Mouse (Mus musculus): ENCODE measurements around the gene Acsl3.
A peak's percentile ranks its signal among the peaks of the same experiment; 100 is the strongest.

The Acsl3 gene

DNA sequence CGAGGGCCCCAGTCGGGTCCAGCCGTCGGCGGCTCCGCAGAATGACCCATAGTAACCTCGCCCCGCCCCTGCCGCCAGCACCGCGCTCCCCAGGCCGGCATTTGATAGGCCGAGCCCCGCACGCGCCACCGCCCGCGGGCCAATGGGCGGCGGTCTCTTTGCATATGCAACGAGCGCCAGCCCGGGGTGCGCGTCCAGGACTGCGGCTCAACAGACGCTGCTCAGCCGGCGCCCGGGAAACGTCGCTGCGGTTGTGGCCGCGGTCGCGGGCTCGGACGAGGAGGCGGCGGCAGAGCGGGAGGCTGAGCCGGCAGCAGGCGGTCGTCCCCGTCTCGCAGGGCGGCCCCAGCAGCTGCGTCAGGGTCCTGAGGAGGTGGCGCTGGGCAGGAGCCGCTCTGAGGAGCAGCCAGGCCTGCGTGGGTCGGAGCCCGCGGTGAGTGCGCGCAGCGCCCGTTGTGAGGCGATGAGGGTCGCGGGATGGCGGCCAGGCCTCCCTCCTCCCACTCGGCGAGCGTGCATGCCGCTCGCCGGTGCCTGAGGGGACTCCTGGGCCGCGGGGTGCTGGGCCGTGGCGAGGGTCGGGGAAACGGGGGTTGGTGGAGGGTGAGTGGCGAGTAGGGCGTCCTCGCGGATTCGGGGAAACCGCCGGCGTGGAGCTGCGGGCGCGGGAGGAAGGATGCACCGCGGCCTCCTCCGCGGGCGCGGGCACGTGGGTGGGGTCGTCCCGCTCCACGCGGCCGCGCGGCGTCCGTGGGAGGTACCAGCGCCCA lies at the start of gene Acsl3, which contains the start of gene Utp14b:
Gene Acsl3 (plus strand): TSS at position 155 of the 770 bp plus-strand sequence.
Gene Utp14b (plus strand): TSS at position 368 of the 770 bp plus-strand sequence.
- DNase-seq (ENCODE audit: low spot score), result peak; percentile 88

DNA sequence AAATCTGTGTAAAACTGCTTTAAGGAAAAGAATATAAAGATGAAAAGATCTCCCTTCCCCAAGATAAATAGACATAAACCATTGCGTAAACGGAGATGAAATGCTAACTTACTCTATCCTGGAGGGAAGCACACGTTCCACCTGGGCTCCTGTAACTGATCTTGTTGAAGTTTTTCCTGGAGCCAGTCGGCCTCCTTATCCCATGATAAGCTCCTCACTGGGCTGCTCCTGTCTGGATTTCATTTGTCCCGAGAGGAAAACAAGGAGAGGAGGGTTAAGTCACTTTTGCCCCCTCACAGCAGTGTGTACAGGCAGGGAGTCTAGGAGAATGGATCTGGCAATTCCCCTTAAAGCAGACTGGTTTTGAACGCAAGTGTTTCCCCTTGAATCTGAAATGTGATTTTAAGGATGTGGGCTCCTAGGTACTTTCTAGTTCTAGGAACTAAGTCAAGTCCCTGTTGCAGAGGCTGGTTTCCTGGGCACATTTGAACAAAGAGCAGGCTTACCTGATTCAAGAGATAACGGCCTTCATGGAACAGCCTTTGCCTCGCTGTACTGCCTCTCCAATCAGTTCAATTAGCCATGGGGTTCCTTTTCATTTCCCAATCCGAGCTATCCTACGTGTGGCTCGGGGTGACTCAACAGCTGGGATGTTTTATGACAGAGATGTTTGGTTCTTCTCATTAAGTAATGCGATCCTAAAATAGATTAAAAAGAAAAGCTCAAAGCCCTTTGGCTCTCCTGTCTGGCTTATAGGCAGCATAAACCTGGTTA lies 48.3 kb upstream of the Acsl3 start:
- no peak for DNase-seq (ENCODE audit: low spot score)

DNA sequence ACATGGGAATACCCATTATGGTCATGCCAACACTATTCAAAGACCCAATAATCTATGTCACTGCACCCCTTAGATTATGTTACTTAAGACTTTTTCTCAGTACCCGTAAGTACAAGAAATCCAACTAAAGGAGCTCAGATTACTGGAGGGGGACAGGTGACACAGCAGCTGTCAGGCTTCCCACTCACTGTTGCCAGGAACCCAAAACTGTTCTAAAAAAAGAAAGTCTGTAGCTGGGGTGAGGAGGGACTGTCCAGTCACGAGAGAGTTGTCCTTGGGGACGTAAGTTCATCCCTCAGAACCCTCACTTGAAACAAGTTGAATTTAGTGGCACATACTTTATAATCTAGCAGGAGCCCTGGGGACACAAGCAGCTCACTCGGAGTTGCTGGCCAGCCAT lies 46.6 kb upstream of the Acsl3 start:
- no peak for DNase-seq (ENCODE audit: low spot score)

DNA sequence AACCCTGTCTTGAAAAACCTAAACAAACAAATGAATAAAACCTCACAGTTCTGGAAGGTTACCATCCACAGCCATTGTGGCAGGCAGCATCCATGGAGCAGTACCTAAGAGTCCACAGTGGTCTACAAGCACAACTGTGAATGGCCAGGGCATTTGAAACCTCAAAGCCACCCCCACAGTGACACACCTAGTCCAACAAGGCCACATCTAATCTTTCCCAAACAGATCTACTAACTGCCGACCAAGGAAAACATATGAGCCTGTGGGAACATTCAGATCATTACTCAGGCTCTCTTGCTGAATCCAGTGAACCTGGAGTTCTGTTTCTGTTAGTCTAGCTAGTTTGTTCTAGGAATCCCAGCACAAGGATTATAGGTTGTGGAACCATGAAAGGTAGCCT lies 44.7 kb upstream of the Acsl3 start:
- DNase-seq (ENCODE audit: low spot score), result no peak

DNA sequence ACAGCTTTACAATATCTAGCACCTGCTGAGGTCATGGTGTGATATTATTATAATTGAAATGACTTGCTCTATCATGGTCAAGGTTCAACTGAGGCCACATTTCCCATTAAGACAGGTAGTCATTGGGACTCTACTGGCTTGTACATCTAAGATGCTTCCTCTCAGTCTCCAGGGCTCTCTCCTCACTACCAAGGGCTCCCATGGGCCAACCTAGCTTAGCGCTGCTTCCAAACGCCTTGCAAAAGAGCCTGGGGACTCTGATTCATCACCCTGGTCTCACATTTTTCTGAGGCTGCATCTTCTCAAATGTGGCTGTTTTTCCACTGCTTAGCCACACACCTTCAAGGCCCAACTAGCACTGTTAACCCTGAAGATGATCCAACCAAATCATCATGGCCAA lies 33.3 kb upstream of the Acsl3 start:
- DNase-seq (ENCODE audit: low spot score), result no peak

DNA sequence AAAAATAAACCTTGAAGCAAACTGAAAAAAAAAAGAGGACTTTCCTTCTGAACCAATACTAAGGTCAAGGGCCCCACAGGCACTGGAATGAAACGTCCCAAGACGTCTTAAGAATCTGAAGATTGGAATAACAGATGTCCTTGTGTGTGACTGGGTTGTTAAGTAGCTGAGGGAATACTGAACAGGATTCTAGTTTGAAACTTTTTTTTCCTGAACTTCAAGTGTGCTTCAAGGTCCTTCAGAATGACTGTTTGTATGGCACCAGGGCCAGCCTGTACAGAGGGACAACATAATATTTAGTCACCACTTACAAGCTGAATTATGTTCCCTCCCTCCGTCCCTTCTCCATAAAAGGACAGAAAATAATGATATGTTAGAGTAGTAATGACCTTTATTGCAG lies 23.1 kb upstream of the Acsl3 start:
- no peak for DNase-seq (ENCODE audit: low spot score)

DNA sequence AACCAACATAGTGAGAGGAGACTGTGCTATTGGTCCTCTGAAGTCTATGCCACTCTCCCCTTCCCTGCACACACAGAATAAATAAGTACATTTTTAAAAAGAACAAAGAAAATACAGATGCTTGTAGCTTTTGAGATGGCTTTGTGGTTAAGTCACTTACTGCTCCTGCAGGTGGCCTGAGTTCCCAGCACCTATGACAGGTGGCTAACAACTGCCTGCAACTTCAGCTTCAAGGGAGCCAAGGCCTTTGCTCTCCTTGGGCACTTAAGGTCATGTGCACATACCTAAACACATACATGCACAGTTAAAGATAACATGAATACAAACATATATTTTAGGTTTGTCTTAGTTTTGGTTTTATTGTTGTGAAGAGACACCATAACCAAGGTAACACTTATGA lies 16.8 kb upstream of the Acsl3 start:
- DNase-seq (ENCODE audit: low spot score), result no peak

DNA sequence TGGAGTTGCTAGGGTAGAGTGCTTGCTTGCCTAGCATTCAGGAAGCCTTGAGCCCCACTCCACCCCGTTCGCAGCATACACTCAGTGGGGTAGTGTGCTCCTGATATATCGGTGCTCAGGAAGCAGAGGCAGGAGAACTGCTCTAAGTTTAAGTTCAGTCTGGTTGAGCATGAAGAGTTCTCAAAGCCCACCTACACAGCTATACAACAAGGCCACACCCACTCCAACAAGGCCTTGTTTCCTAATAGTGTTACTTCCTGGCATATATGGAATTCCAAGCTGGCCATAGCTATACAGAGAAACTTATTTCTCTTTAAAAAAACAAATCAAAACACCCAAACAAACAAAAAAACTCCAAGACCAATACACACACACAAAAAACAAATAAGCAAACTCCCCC lies 15.8 kb upstream of the Acsl3 start:
- DNase-seq (ENCODE audit: low spot score), result no peak

DNA sequence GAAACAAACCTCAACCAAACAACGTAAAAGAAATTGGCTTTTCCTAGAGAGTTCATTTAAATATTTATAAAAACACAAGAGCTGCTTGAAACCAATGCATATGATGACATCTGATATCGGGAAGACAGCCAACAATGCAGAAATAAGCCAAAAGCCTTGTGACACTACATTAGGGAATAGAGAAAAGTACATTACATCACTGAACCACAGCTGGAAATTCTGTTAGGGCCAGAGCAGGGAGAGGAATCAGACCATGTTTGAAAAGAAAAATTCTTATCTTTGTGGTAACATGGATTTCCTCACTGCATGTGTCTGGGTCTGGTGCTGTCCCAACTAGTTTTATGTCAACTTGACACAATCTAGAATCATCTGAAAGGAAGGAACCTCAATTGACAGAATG lies 15.4 kb upstream of the Acsl3 start:
- DNase-seq (ENCODE audit: low spot score), result no peak

DNA sequence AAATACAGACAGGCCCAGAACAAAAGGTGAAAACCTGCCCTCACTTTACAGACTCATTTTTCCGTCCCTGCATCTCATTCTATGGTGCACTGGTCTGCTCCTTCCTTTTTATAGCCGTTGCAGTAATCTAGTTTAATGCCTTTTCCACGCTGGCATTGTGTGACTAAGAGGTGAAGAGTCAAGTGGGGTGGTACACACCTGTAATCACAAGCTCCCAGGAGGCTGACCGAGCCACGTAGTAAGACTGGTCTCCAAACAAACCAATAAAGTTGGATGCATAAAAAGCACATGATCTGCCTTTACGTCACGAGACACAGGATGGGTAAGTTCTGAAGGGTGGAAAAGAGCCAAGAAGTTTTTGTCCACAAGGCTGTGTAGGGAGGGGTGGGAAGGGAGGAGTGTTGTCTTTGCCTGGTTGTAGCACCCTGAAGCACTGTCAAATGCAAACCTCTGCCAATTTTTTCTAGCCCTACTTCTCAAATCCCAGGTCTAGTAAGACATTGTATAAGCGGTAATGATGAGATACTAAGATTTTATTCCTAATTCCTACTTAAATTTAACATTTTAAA lies 10.2 kb upstream of the Acsl3 start:
- no peak for DNase-seq (ENCODE audit: low spot score)

DNA sequence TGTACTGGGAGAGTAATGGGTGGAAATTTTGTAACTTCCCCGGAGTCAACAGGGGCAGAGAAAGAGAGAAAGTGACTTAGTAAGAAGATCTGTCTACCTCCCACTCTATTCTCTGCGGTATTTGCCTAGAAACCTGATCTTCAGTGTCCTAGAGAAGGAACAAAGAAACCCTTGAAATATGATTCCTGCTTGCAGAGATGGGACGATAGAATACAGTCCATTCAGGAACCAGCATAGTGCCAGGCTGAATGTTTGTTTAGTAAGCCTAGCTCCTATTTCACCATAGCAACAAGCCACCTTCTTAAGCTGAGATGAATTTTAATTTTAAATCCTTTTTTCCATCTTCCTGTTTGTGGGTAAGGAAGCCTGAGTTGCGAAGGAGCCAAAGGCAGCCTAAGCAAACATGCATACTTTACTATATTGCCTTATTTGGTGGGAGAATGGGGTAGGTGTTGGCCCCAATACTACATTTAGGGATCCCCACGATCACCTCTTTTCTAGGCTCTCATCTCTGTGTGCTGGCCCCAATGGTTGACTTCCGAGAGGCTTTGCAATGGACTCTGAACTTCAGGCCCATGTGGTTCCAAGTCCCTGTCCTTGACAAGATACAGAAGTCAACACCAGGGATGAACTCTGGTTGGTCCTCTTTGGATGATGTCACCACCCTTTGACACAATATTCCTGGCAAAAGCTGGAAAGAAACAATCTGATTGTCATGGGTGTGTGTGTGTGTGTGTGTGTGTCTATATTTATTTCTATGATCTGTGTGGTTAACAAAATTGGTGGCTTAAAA lies 8.2 kb upstream of the Acsl3 start:
- no peak for DNase-seq (ENCODE audit: low spot score)

DNA sequence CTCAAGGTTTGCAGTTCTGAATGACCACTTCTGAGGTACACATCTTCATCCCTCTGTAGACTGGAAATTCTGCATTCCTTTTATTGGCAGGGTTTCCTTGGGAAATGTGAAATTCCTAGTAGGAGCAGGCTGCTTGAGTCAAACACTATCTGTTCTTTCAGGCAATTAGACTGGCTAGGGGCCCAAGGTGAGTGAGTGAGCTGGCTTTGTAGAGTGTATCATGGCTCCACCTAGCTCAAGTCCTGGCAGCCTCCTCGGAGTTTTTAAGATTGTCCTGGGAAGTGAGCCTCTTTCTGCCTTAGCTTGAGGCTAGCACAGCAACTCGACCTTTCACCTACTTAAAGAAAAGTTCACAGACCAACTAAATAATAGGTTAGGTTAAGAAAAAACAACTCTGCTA lies 1.2 kb upstream of the Acsl3 start:
- DNase-seq (ENCODE audit: low spot score), result no peak

DNA sequence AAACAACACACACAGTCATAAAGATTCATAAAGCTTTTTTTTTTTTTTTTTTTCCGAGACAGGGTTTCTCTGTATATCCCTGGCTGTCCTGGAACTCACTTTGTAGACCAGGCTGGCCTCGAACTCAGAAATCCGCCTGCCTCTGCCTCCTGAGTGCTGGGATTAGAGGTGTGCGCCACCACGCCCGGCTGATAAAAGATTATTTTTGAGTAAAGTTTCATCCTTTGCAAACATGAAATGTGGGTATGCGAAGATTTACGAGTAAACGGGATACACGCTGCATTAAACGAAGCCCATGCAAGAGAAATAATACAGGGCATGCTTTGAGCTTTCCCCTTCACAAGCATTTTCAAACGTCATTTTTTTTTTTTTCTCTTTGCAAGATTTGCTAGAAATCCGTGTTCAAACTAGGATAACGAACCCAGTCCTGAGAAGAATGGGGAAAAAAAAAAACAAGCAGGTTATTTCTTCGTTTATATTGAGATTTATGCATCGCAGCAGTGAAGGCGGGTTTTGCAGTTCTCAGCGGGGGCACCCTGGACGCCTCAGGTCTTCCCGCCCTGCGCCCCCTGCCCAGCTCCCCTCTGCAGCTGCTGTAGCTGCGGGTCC lies 500 bp upstream of the Acsl3 start:
- DNase-seq (ENCODE audit: low spot score), result no peak

DNA sequence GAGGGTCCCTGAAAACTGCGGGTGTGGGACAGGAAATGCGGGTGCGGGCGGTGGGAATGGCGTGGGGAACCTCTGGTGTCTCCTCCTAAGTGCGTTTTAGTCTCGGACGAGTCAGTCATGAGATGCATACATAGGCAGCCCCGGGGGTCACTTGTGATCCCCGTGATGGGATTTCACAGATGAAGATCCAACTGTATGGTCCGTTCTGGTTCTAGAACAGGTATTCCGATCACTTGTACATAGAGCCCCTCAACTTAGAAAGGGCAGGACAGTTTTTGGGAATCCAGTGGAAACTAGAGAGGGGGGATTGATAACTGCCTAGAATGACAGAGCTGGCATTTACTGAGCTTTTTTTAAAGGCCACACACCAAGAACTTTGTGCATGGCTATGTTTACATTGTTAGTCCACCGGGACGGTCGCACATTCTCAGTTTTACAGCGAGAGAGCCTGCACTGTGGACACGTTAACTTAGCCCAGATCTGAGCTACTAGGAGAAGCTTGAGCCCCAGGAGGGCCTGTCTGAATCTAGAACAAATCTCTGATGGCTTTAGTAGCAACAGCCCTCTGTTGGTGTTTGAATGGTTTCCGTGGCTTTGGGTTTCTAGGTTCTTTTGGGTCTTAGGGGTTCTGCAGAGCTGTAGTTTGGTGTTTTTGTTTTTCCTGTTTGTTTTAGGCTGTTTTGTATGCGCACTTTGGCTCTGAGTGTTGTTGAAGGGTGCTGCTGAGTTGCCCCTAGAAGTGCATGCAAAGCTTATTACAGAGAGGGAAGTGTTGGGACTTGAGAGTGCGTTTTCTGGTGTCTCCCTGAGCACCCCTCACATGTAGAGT lies 1.0 kb downstream of the Acsl3 start:
- DNase-seq (ENCODE audit: low spot score), result no peak

DNA sequence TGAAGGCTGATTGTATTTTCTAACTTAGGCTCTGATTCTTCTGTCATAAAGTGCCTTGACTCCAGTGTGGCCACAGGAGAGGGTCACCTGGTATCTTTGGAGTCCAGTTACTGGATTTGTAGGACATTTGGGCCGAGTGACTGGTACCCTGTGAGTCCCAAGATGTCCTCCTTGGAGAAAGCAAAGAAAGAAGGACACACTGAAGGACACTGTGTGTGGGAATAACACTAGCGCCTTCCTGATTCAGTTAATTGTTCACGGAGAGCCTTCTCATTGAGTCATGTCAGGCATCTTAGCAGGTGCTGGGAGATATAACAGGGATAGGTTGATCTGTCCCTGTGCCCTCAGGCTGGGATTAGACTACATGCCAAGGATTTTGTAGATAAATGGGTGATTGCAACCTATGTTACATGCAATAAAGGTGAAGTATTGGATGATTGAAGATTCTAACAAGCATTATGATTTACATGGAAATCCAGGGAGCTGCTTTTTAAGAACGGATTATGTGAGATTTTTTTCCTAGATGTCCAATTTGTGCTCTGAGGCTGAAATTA lies 1.7 kb downstream of the Acsl3 start:
- no peak for DNase-seq (ENCODE audit: low spot score)

DNA sequence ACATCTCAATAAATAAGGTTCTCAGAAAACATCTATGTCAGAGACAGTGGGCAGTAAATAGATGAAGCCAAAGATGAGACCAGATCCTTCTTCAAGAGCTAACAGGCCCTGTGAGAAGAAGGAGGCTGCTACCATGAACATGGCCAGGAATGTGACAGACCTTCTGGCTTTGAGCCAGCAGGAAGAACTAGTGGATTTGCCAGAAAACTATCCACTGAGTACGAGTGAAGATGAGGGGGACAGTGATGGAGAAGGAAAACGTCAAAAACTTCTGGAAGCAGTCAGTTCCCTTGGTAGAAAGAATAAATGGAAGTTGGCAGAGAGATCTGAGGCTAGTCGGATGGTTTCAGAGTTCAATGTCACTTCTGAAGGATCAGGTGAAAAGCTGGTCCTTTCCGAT lies 6.7 kb downstream of the Acsl3 start:
- DNase-seq (ENCODE audit: low spot score), result no peak

DNA sequence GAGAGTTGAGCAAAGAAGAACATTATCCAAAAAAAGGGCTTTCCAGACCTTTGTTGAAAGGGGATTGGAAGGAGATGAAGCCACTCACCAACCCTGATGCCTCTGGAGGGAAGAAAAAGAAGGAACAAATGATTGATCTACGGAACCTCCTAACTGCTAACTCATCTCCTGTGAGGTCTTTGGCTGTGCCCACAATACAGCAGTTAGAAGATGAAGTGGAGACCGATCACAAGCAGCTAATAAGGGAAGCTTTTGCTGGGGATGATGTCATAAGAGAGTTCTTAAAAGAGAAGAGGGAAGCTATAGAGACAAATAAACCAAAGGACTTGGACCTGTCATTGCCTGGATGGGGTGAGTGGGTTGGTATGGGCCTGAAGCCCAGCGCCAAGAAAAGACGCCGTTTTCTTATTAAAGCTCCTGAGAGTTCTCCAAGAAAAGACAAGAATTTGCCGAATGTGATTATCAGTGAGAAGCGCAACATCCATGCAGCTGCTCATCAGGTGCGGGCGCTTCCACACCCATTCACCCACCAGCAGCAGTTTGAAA lies 8.4 kb downstream of the Acsl3 start:
- no peak for DNase-seq (ENCODE audit: low spot score)

DNA sequence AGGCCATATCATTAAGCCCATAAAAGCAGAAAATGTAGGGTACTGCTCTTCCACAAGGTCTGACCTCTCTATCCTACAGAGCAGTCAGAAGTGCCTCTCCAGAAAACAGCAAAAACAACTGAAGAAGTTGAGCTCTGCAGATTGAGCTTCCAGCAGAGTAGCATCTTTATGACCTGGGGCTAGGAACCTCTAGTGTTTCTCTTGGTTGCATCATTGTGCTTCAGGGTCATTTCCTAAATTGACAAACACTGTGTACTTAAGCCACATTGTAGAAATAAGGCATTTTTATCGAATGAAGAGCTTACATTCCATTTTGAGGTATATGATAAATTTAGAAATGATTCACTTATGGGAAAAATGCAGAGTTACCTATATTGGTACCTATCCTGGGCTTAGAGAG lies 9.0 kb downstream of the Acsl3 start:
- DNase-seq (ENCODE audit: low spot score), result no peak

DNA sequence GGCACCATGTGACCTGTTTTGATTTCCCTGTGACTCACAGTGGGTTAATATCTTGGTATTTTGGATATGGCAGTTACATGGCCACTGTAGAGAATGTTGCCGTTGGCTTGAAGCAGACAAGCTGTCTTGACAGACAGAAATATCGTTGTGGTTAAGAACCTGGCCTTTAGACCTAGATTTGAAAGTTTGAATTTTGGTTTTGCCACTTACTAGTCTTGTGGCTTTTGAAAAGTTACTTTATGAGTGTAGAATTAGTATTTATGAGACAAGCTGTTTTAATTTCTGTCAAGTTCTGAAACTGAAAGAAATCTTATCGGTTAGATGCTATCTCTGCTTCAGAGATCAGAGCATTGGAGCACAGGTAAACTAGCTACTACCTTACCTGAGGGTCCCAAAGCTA lies 24.7 kb downstream of the Acsl3 start:
- no peak for DNase-seq (ENCODE audit: low spot score)

DNA sequence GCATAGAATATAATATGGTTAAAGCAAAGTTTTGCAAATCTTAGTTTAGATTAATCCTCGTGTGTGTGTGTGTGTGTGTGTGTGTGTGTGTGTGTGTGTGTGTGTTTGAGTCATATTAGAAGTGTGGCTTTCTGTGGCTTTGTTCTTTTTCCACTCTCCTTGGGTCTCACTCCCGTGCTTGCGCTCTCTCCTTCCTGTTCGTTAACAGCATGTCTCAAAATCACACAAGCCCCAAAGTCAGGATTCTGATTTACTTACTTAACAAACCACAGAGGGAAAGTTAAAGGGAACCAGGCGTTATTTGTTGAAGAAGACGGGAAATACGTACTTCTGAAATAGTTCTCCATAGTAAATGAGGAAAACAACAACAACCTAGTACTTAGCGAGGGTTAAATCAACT lies 26.5 kb downstream of the Acsl3 start:
- DNase-seq (ENCODE audit: low spot score), result no peak

DNA sequence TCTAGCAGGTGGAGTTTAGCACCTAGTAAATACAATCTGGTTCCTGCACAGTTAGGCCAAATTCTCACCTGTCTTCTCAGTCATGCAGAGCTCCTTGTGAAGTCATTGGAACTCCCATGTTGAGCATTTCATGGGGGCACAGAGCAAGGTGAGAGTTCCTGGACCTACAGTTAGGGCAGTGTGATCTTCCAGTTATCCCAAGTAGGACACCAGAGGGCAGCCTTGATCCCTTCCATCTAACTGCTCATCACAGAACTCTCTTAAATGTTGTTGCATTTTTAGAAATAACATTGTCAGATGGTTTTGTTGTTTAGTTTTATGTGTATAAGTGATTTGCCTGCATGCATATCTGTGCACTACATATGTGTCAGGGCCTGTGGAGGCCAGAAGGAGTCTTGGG lies 29.2 kb downstream of the Acsl3 start:
- no peak for DNase-seq (ENCODE audit: low spot score)

Measured in T-cell, adult 2 months (primary cell).